Mouse (Mus musculus) CH12.LX (cell line): ENCODE data around the gene Imp3. TPM values are rescaled to one million over a fixed set of nuclear protein-coding genes. Genes with fewer than 3 reads are reported as not detected.

Experiments used
- DNase-seq: peaks from one replicate; pipeline ENCODE4 v3.0.0-alpha.2; 2013; ENCODE audit errors: extremely low read depth
- H3K27ac ChIP-seq: 2 replicates; pipeline ENCODE4 v1.5.1; 2012; ENCODE audit warnings: low read depth, mild to moderate bottlenecking, control low read depth, moderate library complexity; ENCODE audit not compliant: insufficient read depth
- H3K27me3 ChIP-seq: replicated peaks from 2 replicates; pipeline ENCODE3; 2012; ENCODE audit warnings: inconsistent platforms
- H3K36me3 ChIP-seq, 2 experiments: replicated peaks in 1 of 2; 2 replicates each; pipeline versions ENCODE3 to v1.6.1; 2012; ENCODE audit warnings: inconsistent platforms in 1 of 2, low read length in 1 of 2, mild to moderate bottlenecking in 1 of 2, mixed read lengths in 1 of 2, moderate library complexity in 1 of 2; ENCODE audit not compliant: control insufficient read depth in 1 of 2, insufficient read depth in 1 of 2
- H3K4me1 ChIP-seq, 2 experiments: 2 replicates each; pipeline ENCODE4 v1.6.1; 2012; ENCODE audit warnings: inconsistent platforms in 1 of 2, moderate library complexity in 1 of 2; ENCODE audit not compliant: insufficient read depth in 2 of 2, control insufficient read depth in 1 of 2
- H3K4me2 ChIP-seq: 2 replicates; pipeline ENCODE4 v1.6.1; 2012; ENCODE audit warnings: low read depth, mild to moderate bottlenecking, control low read depth; ENCODE audit not compliant: poor library complexity, insufficient read depth, severe bottlenecking
- H3K4me3 ChIP-seq, 3 experiments: fragments of 150-350 bp in 1 of 3; sonication (generic) in 1 of 3; replicated peaks in 1 of 3; 2 replicates each; pipeline versions ENCODE3 to v1.5.1; 2011 to 2012; ENCODE audit warnings: low read depth in 2 of 3, low read length in 2 of 3, mild to moderate bottlenecking in 2 of 3, moderate library complexity in 2 of 3, control low read depth in 1 of 3, improper control_type of control experiment in 1 of 3, inconsistent platforms in 1 of 3, mixed read lengths in 1 of 3; ENCODE audit not compliant: poor library complexity in 1 of 3
- H3K79me2 ChIP-seq: replicated peaks from 2 replicates; pipeline ENCODE4 v1.6.1; 2012; ENCODE audit warnings: mild to moderate bottlenecking, moderate library complexity; ENCODE audit not compliant: control insufficient read depth, poor library complexity, insufficient read depth, severe bottlenecking; ENCODE audit errors: extremely low read depth
- H3K9ac ChIP-seq: 2 replicates; pipeline ENCODE4 v1.6.1; 2012; ENCODE audit warnings: low read depth, mild to moderate bottlenecking, control low read depth, moderate library complexity; ENCODE audit not compliant: insufficient read depth
- H3K9me3 ChIP-seq: replicated peaks from 2 replicates; pipeline ENCODE3; 2012; ENCODE audit warnings: low read length, inconsistent platforms, mixed read lengths
- BHLHE40 ChIP-seq: IDR thresholded peaks from 2 replicates; pipeline ENCODE4 v1.6.1; 2011; ENCODE audit warnings: mild to moderate bottlenecking, low read depth, low read length, improper control_type of control experiment
- CHD2 ChIP-seq: IDR thresholded peaks from 2 replicates; pipeline ENCODE4 v1.6.1; 2011; ENCODE audit warnings: low read length, improper control_type of control experiment
- CTCF ChIP-seq, 2 experiments: IDR thresholded peaks in 1 of 2; conservative IDR thresholded peaks in 1 of 2; 2 replicates each; pipeline ENCODE4 v1.5.1; 2011 to 2012; ENCODE audit warnings: low read depth in 2 of 2, low read length in 2 of 2, improper control_type of control experiment in 1 of 2, inconsistent platforms in 1 of 2, mild to moderate bottlenecking in 1 of 2, moderate library complexity in 1 of 2
- ELF1 ChIP-seq: IDR thresholded peaks from 2 replicates; pipeline ENCODE4 v1.6.1; 2014; ENCODE audit warnings: low read depth, mild to moderate bottlenecking, inconsistent platforms, low read length, improper control_type of control experiment
- ETS1 ChIP-seq: conservative IDR thresholded peaks from 2 replicates; pipeline ENCODE4 v1.6.1; 2012; ENCODE audit warnings: low read depth, mild to moderate bottlenecking, inconsistent platforms, low read length, improper control_type of control experiment, moderate library complexity
- GABPA ChIP-seq: IDR thresholded peaks from 2 replicates; pipeline ENCODE4 v1.6.1; 2012; ENCODE audit warnings: low read depth, low read length, improper control_type of control experiment, inconsistent platforms; ENCODE audit not compliant: insufficient replicate concordance
- HCFC1 ChIP-seq: IDR thresholded peaks from 2 replicates; pipeline ENCODE4 v1.6.1; 2012; ENCODE audit warnings: low read depth, mild to moderate bottlenecking, inconsistent platforms, low read length, improper control_type of control experiment
- IRF4 ChIP-seq: IDR thresholded peaks from 2 replicates; pipeline ENCODE4 v1.6.1; 2014; ENCODE audit warnings: low read depth, mild to moderate bottlenecking, inconsistent platforms, low read length, improper control_type of control experiment
- JUN ChIP-seq: IDR thresholded peaks from 2 replicates; pipeline ENCODE4 v1.6.1; 2011; ENCODE audit warnings: low read depth, mild to moderate bottlenecking, low read length, improper control_type of control experiment, moderate library complexity; ENCODE audit not compliant: insufficient read depth
- KAT2A ChIP-seq: IDR thresholded peaks from 2 replicates; pipeline ENCODE4 v1.6.1; 2012; ENCODE audit warnings: low read length, improper control_type of control experiment, inconsistent platforms; ENCODE audit not compliant: insufficient replicate concordance
- MAX ChIP-seq: IDR thresholded peaks from 2 replicates; pipeline ENCODE4 v1.6.1; 2011; ENCODE audit warnings: low read length, improper control_type of control experiment
- MAZ ChIP-seq: IDR thresholded peaks from 2 replicates; pipeline ENCODE4 v1.6.1; 2012; ENCODE audit warnings: low read depth, mild to moderate bottlenecking, inconsistent platforms, low read length, improper control_type of control experiment, moderate library complexity
- MEF2A ChIP-seq: IDR thresholded peaks from 2 replicates; pipeline ENCODE4 v1.6.1; 2014; ENCODE audit warnings: low read depth, mild to moderate bottlenecking, inconsistent platforms, low read length, improper control_type of control experiment, borderline replicate concordance
- MXI1 ChIP-seq: IDR thresholded peaks from 2 replicates; pipeline ENCODE4 v1.6.1; 2011; ENCODE audit warnings: mild to moderate bottlenecking, low read depth, low read length, improper control_type of control experiment
- MYC ChIP-seq: IDR thresholded peaks from 2 replicates; pipeline ENCODE4 v1.6.1; 2011; ENCODE audit warnings: low read depth, mild to moderate bottlenecking, improper control_type of control experiment, low read length
- NELFE ChIP-seq: IDR thresholded peaks from 2 replicates; pipeline ENCODE4 v1.6.1; 2011; ENCODE audit warnings: low read depth, low read length, improper control_type of control experiment
- NRF1 ChIP-seq: IDR thresholded peaks from 2 replicates; pipeline ENCODE4 v1.6.1; 2014; ENCODE audit warnings: low read depth, mild to moderate bottlenecking, inconsistent platforms, low read length, improper control_type of control experiment, moderate library complexity
- POLR2A ChIP-seq: IDR thresholded peaks from 2 replicates; pipeline ENCODE4 v1.6.1; 2011; ENCODE audit warnings: low read depth, mild to moderate bottlenecking, improper control_type of control experiment, low read length
- POLR2AphosphoS2 ChIP-seq: IDR thresholded peaks from 2 replicates; pipeline ENCODE4 v1.6.1; 2011; ENCODE audit warnings: low read depth, low read length, improper control_type of control experiment
- RCOR1 ChIP-seq: conservative IDR thresholded peaks from 2 replicates; pipeline ENCODE4 v1.6.1; 2012; ENCODE audit warnings: low read depth, mild to moderate bottlenecking, inconsistent platforms, low read length, improper control_type of control experiment
- SIN3A ChIP-seq: IDR thresholded peaks from 2 replicates; pipeline ENCODE4 v1.6.1; 2012; ENCODE audit warnings: low read length, improper control_type of control experiment, inconsistent platforms
- SMC3 ChIP-seq: IDR thresholded peaks from 2 replicates; pipeline ENCODE4 v1.6.1; 2011; ENCODE audit warnings: low read depth, low read length, improper control_type of control experiment
- TBP ChIP-seq: conservative IDR thresholded peaks from 2 replicates; pipeline ENCODE4 v1.6.1; 2011; ENCODE audit warnings: low read depth, low read length, improper control_type of control experiment
- TCF12 ChIP-seq: IDR thresholded peaks from 2 replicates; pipeline ENCODE4 v1.6.1; 2014; ENCODE audit warnings: low read depth, mild to moderate bottlenecking, inconsistent platforms, low read length, improper control_type of control experiment
- USF2 ChIP-seq: conservative IDR thresholded peaks from 2 replicates; pipeline ENCODE4 v1.6.1; 2011; ENCODE audit warnings: low read depth, low read length, improper control_type of control experiment
- ZC3H11A ChIP-seq: IDR thresholded peaks from 2 replicates; pipeline ENCODE4 v1.6.1; 2012; ENCODE audit warnings: low read depth, mild to moderate bottlenecking, inconsistent platforms, low read length, improper control_type of control experiment
- ZMIZ1 ChIP-seq: IDR thresholded peaks from 2 replicates; pipeline ENCODE4 v1.6.1; 2012; ENCODE audit warnings: low read depth, mild to moderate bottlenecking, inconsistent platforms, low read length, improper control_type of control experiment
- dilution Hi-C: fragments of 300-500 bp; cut with MboI; formaldehyde crosslinking; loops from 2 replicates; pipeline ENCODE4 v1.14.3; 2020; ENCODE audit warnings: low sequenced_read_pairs; ENCODE audit not compliant: extremely low pct_unique_long_range_greater_than_20kb, extremely low pct_ligation_motif_present
- in situ Hi-C: fragments of 300-500 bp; cut with MboI; formaldehyde crosslinking; loops from 3 replicates; pipeline ENCODE4 v1.14.3; 2019; ENCODE audit warnings: low sequenced_read_pairs, low pct_ligation_motif_present, low pct_unique_long_range_greater_than_20kb, mixed read lengths
- polyA plus RNA-seq: library from polyadenylated mRNA; unstranded; fragments of >175 nt; gene quantifications from 2 replicates; pipeline ENCODE4 v1.2.1, GENCODE M21; 2012; ENCODE audit warnings: low read depth; ENCODE audit not compliant: insufficient read length
- total RNA-seq, 2 experiments: library from RNA; depleted of rRNA; stranded (reverse); fragments of 300-350 nt in 1 of 2; fragments of >200 nt in 1 of 2; gene quantifications; 2 replicates each; pipeline ENCODE4 v1.2.3; 2012 to 2014

The Imp3 gene
- total and polyA plus RNA-seq, 3 experiments = 134 to 197 (median 165) TPM

DNA sequence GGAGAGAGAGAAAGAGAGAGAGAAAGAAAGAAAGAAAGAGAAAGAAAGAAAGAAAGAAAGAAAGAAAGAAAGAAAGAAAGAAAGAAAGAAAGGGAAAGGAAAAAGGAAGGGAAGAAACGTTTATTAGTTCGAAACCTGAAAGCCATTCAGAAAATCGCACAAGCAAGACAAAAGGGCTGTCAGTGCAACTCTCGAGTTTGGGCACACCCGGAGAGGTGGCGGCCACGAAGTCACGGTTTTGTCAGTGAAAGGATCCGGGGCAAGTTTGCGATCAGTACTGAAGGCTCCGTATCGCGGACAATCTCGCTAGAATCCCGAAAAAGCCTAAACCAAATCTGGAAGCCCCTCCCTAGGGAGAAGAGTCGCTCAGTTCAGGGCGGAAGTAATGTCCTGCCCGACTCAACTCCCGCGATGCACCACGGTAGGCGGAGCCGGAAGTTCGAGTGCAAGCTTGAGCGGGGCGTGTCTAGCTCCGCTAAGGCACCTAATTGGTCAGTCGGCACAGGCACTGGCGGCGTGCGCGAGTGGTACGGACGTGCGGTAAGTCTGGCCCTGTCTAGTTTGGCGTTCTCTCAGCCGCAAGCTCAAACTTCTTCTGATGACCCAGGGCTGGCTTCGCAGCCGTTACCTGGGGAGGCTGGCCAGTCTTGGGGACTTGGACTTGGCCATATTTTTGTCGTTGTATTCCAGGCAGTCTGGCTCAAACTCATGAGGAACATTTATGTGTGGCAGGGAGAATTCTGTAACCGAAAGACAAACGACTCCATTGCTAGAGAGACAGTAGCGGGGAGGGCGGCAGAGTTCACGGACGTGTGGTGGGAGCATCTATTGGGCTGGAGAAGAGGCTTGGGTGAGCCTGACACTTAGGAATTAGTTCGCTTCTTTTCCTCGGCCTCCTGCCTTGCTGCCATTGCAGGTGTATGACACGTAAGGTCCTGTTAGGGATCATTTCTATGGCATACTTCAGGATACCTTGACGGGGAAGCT, 13.4 kb downstream of the Imp3 start, which contains the start of gene Snupn:
Gene Snupn (plus strand): TSS at position 465 of the 987 bp plus-strand sequence.
- peak within 1 kb of the TSS; percentile 67 to 78 (median 73) for H3K4me3 ChIP-seq
- in situ Hi-C loops = no loop called here
- peak within 1 kb of the TSS; percentile 94 for H3K9ac ChIP-seq
- dilution Hi-C loops = no loop called here
- H3K27ac ChIP-seq = peak within 1 kb of the TSS; percentile 59
- H3K36me3 ChIP-seq = peaks cover 0 to 3% of the 10 kb centered on the region in 2 experiments
- DNase-seq = peak; percentile 99
- peak; percentile 91 for TF ChIP-seq POLR2AphosphoS2
- peak; percentile 99 for TF ChIP-seq POLR2A
- TF ChIP-seq MYC = peak; percentile 50; the same call in 1 of the 2 replicates
- TF ChIP-seq JUN = no peak
- 0 out of 2 replicates have a peak, but pooled peaks have one; percentile 10 for TF ChIP-seq MEF2A
- no peak for TF ChIP-seq GABPA
- no peak; the same call in none of the 2 replicates for TF ChIP-seq BHLHE40
- no peak for TF ChIP-seq SMC3
- no peak for TF ChIP-seq CTCF (conservative IDR thresholded peaks at IDR 0.05 in 1 of 2, IDR thresholded peaks at IDR 0.05 in 1 of 2; ENCODE audit: low read depth in 2 of 2, low read length in 2 of 2)
- TF ChIP-seq CHD2 = peak; percentile 92
- no peak; the same call in 1 of the 2 replicates for TF ChIP-seq RCOR1
- TF ChIP-seq TBP = peak; percentile 93
- no peak for TF ChIP-seq USF2
- TF ChIP-seq IRF4 = peak; percentile 43; the same call in 1 of the 2 replicates
- peak; percentile 92 for TF ChIP-seq SIN3A
- TF ChIP-seq MAZ = 0 out of 2 replicates have a peak, but pooled peaks have one; percentile 15
- TF ChIP-seq MAX = peak; percentile 46; the same call in 1 of the 2 replicates
- peak; percentile 88 for TF ChIP-seq TCF12
- peak; percentile 93 for TF ChIP-seq HCFC1
- TF ChIP-seq MXI1 = peak; percentile 82
- peak; percentile 70 for TF ChIP-seq NRF1
- TF ChIP-seq ELF1 = peak; percentile 96
- no peak for TF ChIP-seq ZC3H11A
- peak; percentile 80; the same call in 1 of the 2 replicates for TF ChIP-seq ZMIZ1
- no peak for TF ChIP-seq ETS1
- TF ChIP-seq KAT2A = peak; percentile 90; the same call in 1 of the 2 replicates
- peak; percentile 98 for TF ChIP-seq NELFE
- H3K4me2 ChIP-seq = peak within 1 kb of the TSS; percentile 53
- no peaks in the 10 kb centered on the region for H3K79me2 ChIP-seq
- no peaks in the 10 kb centered on the region for H3K9me3 ChIP-seq
- H3K4me1 ChIP-seq = peaks cover 8 to 16% of the 10 kb centered on the region in 2 experiments
- H3K27me3 ChIP-seq = no peaks in the 10 kb centered on the region
